Mouse (Mus musculus): Measurements from ENCODE around the gene Zfp946. TPM values are rescaled to one million over a fixed set of nuclear protein-coding genes. Genes with fewer than 3 reads are reported as not detected.
A peak's percentile ranks its signal among the peaks of the same experiment; 100 is the strongest.

The Zfp946 gene
- total RNA-seq (2014; rRNA removed) (12.9 and 16.8 TPM in 2 replicates), polyA plus RNA-seq (2015; fragmentation: Nextera tagmentation; extraction: Ambion mirVana) (23.6 and 25.8 TPM in 2 replicates)

DNA sequence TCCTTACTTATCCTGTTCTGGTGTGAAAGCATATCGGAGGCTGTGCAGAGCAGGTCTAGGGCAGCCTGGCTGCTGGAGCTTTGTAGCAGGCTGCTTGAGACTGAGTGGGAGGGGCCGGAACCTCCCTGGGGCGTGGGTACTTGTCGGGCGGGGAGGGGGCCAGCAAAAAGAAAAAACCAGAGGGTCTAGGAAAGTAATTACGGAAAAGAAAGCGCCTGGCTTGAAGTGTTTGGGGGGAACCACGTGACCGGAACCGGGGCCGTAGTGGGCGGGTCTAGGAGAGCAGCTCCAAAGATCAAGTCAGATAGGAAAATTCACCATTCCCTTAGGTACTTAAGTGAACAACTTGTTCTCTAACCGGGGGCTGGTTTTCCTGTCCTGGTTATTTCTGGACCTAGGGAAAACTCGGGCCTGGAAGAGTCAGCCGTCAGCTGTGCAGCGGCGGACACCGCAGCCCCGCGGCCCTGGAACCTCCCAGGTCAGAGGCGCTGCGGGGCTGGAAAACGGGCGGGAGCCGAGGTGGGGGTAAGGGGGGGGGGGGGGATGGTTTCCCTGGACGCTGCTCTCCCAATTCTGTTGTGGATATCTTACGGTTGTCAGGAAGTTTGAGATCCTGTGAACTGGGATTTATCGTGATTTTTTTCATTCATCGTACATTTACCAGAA, at the start of gene Zfp946:
Gene Zfp946 (plus strand): TSS at position 271 of the 666 bp plus-strand sequence.
- Histone ChIP-seq H3K9ac (replicated peaks; ENCODE audit: low read length, poor library complexity, severe bottlenecking) (peak within 1 kb of the TSS; percentile 58), H3K4me3 (ENCODE audit: low read depth, low read length) (peak within 1 kb of the TSS; percentile 63), H3K4me1 (ENCODE audit: insufficient read depth, low read length) (peaks cover 10% of the 10 kb centered on the region; the same call in 1 of the 2 replicates), H3K4me2 (ENCODE audit: low read depth, low read length, poor library complexity, severe bottlenecking) (peak within 1 kb of the TSS; percentile 62), H3K9me3 (ENCODE audit: low read length) (no peaks in the 10 kb centered on the region), H3K27ac (ENCODE audit: low read depth, low read length) (peak within 1 kb of the TSS; percentile 70), H3K27me3 (ENCODE audit: insufficient read depth, low read length) (no peaks in the 10 kb centered on the region), H3K36me3 (ENCODE audit: insufficient read depth, low read length) (no peaks in the 10 kb centered on the region)
- peak; percentile 88 for DNase-seq (ENCODE audit: low spot score)
- peak; percentile 94 for ATAC-seq (ENCODE audit: low FRiP score)
- 1% methylated on average over 23 of the region's 29 CpGs for WGBS
- no peak for TF ChIP-seq CTCF (IDR thresholded peaks at IDR 0.05)

DNA sequence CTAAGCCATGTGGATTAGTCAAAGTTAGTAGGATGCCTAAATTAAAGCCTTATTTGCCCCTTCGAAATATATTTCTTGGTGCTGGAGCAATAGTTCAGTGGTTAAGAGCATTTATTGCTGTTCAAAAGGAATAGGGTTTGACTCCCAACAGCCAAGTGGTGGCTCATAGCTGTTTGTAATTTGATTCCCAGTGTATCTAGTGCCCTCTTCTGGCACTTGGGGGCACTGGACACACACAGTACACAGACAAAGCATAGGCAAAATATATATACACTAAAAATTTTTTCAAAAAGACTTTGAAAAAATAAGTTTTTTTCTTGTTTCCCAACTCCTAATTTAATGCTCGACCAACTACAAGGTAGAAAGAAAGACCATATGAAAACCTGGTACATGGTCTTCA, 13.3 kb upstream of the Zfp946 start:
- H3K4me2 ChIP-seq (ENCODE audit: low read depth, low read length, poor library complexity, severe bottlenecking) = no peak overlapping the region
- no peak overlapping the region for H3K9ac ChIP-seq (replicated peaks; ENCODE audit: low read length, poor library complexity, severe bottlenecking)
- TF ChIP-seq CTCF (IDR thresholded peaks at IDR 0.05) = peak; percentile 51
- 80% methylated on average over 2 of the region's 2 CpGs for WGBS
- H3K27me3 ChIP-seq (ENCODE audit: insufficient read depth, low read length) = no peaks in the 10 kb centered on the region
- ATAC-seq (ENCODE audit: low FRiP score) = no peak
- H3K27ac ChIP-seq (ENCODE audit: low read depth, low read length) = no peak overlapping the region
- no peaks in the 10 kb centered on the region for H3K36me3 ChIP-seq (ENCODE audit: insufficient read depth, low read length)
- peak; percentile 5 for DNase-seq (ENCODE audit: low spot score)
- H3K4me1 ChIP-seq (ENCODE audit: insufficient read depth, low read length) = no peaks in the 10 kb centered on the region
- no peaks in the 10 kb centered on the region for H3K9me3 ChIP-seq (ENCODE audit: low read length)
- H3K4me3 ChIP-seq (ENCODE audit: low read depth, low read length) = no peak overlapping the region

DNA sequence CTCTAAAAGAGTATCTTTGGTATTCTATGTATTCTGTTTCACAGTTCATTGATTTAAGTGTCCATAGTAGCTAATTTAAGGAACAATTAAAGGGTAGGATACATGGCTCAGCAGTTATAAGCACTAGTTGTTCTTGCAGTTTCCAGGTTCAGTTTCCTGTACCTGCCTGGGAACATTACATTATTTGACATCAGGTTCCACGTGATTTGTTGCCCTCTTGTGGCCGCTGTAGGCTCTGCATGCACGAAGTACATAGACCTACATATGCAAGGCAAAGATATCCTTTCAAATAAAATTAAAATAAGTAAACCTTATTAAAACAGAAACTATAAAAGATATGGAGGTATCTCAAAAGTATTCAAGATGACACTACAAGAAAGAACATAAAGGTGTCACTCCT, 6.5 kb upstream of the Zfp946 start:
- H3K9me3 ChIP-seq (ENCODE audit: low read length) = no peaks in the 10 kb centered on the region
- H3K4me2 ChIP-seq (ENCODE audit: low read depth, low read length, poor library complexity, severe bottlenecking) = no peak overlapping the region
- H3K36me3 ChIP-seq (ENCODE audit: insufficient read depth, low read length) = no peaks in the 10 kb centered on the region
- TF ChIP-seq CTCF (IDR thresholded peaks at IDR 0.05) = peak; percentile 88
- no peak overlapping the region for H3K27ac ChIP-seq (ENCODE audit: low read depth, low read length)
- no peak overlapping the region for H3K4me3 ChIP-seq (ENCODE audit: low read depth, low read length)
- H3K9ac ChIP-seq (replicated peaks; ENCODE audit: low read length, poor library complexity, severe bottlenecking) = no peak overlapping the region
- WGBS = 2% methylated on average over 3 of the region's 3 CpGs
- ATAC-seq (ENCODE audit: low FRiP score) (0 out of 2 replicates have a peak, but pooled peaks have one; percentile 65), DNase-seq (ENCODE audit: low spot score) (peak; percentile 69)
- H3K27me3 ChIP-seq (ENCODE audit: insufficient read depth, low read length) = no peaks in the 10 kb centered on the region
- no peaks in the 10 kb centered on the region for H3K4me1 ChIP-seq (ENCODE audit: insufficient read depth, low read length)

DNA sequence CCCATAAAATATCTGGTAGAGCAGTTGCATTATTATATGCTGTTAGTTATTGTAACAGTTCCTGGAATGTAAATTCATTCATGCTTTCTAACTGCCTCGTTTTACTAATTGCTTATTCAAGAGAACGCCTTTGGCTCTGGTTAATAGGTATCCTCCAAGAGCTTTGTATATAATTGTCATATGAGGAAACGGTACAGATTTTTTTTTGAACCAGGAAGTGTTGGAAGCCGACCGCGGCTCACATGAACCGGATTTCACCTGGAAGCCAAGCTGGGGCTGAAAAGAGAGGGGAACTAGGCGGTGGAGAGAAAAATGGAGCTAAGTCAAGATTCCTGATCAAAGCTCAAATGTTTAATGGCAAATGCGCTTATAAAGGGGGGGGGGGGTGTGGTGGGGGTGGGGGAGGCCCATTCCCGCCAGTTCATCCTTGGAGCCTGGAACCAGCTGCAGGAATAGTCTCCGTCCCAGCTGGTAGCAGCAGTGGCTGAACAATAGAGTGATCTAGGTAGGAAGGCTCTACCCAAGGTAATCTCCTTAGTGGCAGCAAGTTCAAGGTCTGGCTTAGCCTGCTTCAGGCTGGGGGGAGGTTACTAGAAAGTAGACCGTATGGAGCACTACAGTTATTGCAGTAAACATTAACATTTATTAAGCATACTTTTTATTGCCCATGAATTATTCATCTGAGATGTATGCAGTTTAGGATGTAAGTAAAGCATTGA, 773 bp downstream of the Zfp946 start:
- no peak; the same call in 1 of the 2 replicates for ATAC-seq (ENCODE audit: low FRiP score)
- Histone ChIP-seq H3K27me3 (ENCODE audit: insufficient read depth, low read length) (no peaks in the 10 kb centered on the region), H3K36me3 (ENCODE audit: insufficient read depth, low read length) (no peaks in the 10 kb centered on the region), H3K27ac (ENCODE audit: low read depth, low read length) (peak overlapping the region; percentile 70; the same call in 1 of the 2 replicates), H3K4me3 (ENCODE audit: low read depth, low read length) (peak overlapping the region; percentile 63), H3K9me3 (ENCODE audit: low read length) (no peaks in the 10 kb centered on the region), H3K4me1 (ENCODE audit: insufficient read depth, low read length) (peaks cover 10% of the 10 kb centered on the region; the same call in 1 of the 2 replicates), H3K4me2 (ENCODE audit: low read depth, low read length, poor library complexity, severe bottlenecking) (peak overlapping the region; percentile 62), H3K9ac (replicated peaks; ENCODE audit: low read length, poor library complexity, severe bottlenecking) (peak overlapping the region; percentile 58)
- peak; percentile 31 for DNase-seq (ENCODE audit: low spot score)
- no peak for TF ChIP-seq CTCF (IDR thresholded peaks at IDR 0.05)
- WGBS = 2% methylated on average over 12 of the region's 12 CpGs

DNA sequence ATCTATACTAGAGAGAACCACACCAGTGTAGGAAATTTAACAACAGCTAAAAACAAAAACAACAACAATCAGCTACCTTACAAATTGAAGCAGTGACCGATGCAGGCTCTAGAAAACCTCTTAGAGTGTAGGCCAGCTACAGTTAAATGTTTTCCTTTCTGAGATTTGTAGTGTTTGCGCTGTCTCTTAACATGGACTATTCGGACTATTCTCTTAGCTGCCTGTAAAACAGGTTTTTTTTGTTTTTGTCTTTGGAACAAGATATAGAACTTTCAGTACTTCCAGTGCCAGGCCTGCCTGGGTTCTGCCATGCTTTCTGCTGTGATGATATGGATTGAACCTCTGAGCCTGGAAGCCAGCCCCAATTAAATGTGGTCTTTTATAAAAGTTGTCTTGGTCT, 23.7 kb downstream of the Zfp946 start:
- H3K27me3 ChIP-seq (ENCODE audit: insufficient read depth, low read length) = no peaks in the 10 kb centered on the region
- no peak for TF ChIP-seq CTCF (IDR thresholded peaks at IDR 0.05)
- H3K4me2 ChIP-seq (ENCODE audit: low read depth, low read length, poor library complexity, severe bottlenecking) = no peak overlapping the region
- DNase-seq (ENCODE audit: low spot score) = no peak
- H3K36me3 ChIP-seq (ENCODE audit: insufficient read depth, low read length) = peaks cover 8% of the 10 kb centered on the region
- no peak overlapping the region for H3K27ac ChIP-seq (ENCODE audit: low read depth, low read length)
- no peak for ATAC-seq (ENCODE audit: low FRiP score)
- H3K9ac ChIP-seq (replicated peaks; ENCODE audit: low read length, poor library complexity, severe bottlenecking) = no peak overlapping the region
- no peaks in the 10 kb centered on the region for H3K4me1 ChIP-seq (ENCODE audit: insufficient read depth, low read length)
- H3K9me3 ChIP-seq (ENCODE audit: low read length) = peaks cover 3% of the 10 kb centered on the region; the same call in 1 of the 2 replicates
- H3K4me3 ChIP-seq (ENCODE audit: low read depth, low read length) = no peak overlapping the region
- 97% methylated on average over 3 of the region's 3 CpGs for WGBS

DNA sequence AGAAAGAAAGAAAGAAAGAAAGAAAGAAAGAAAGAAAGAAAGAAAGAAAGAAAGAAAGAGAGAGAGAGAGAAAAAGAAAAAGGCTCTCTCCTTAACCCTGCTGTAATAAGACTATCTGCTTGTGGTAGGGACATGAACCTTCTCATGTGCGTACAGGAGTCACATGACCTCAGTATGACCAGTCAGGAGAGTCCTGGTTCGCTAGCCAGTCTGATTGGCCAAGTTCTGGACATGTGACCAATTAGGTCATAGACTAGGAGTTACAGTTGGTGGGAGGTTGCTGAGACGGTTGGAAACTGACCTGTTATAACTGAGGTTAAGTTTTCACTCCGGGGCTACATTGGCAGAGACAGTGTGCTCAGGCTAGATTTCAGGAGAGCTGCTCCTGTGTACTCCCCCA, 73.1 kb downstream of the Zfp946 start:
- WGBS = 76% methylated on average over 4 of the region's 4 CpGs

More for the DNA sequence above, 73.1 kb downstream of the Zfp946 start:
- ATAC-seq (ENCODE audit: low FRiP score) (no peak), DNase-seq (ENCODE audit: low spot score) (no peak)
- H3K4me3 ChIP-seq (ENCODE audit: low read depth, low read length) = no peak overlapping the region
- H3K27ac ChIP-seq (ENCODE audit: low read depth, low read length) = no peak overlapping the region
- no peak overlapping the region for H3K4me2 ChIP-seq (ENCODE audit: low read depth, low read length, poor library complexity, severe bottlenecking)
- no peaks in the 10 kb centered on the region for H3K27me3 ChIP-seq (ENCODE audit: insufficient read depth, low read length)
- no peaks in the 10 kb centered on the region for H3K4me1 ChIP-seq (ENCODE audit: insufficient read depth, low read length)
- no peaks in the 10 kb centered on the region for H3K36me3 ChIP-seq (ENCODE audit: insufficient read depth, low read length)
- no peak overlapping the region for H3K9ac ChIP-seq (replicated peaks; ENCODE audit: low read length, poor library complexity, severe bottlenecking)
- H3K9me3 ChIP-seq (ENCODE audit: low read length) = 0 out of 2 replicates have a peak, but pooled peaks cover 3% of the 10 kb centered on the region
- no peak for TF ChIP-seq CTCF (IDR thresholded peaks at IDR 0.05)

Other genes starting within 250 kb of the Zfp946 start
- gene Zfp994, start 198.6 kb upstream of the Zfp946 start, total RNA-seq (2014; rRNA removed) = 2.2 and 4.9 TPM in 2 replicates
- gene Zfp994, start 198.6 kb upstream of the Zfp946 start, polyA plus RNA-seq (2015; fragmentation: Nextera tagmentation; extraction: Ambion mirVana) = 1.7 and 1.8 TPM in 2 replicates
- gene CT030661.1, start 109.4 kb upstream of the Zfp946 start, total RNA-seq (2014; rRNA removed) = 6.9 and 8.1 TPM in 2 replicates
- 9.6 and 10.1 TPM in 2 replicates for gene CT030661.1, start 109.4 kb upstream of the Zfp946 start, polyA plus RNA-seq (2015; fragmentation: Nextera tagmentation; extraction: Ambion mirVana)
- 5.9 and 7.9 TPM in 2 replicates for gene Zfp944, start 62.8 kb upstream of the Zfp946 start, total RNA-seq (2014; rRNA removed)
- gene Zfp944, start 62.8 kb upstream of the Zfp946 start, polyA plus RNA-seq (2015; fragmentation: Nextera tagmentation; extraction: Ambion mirVana) = 7.6 and 8.0 TPM in 2 replicates
- gene Zfp758, start 62.8 kb upstream of the Zfp946 start, total RNA-seq (2014; rRNA removed) = 7.2 and 10.2 TPM in 2 replicates
- gene Zfp758, start 62.8 kb upstream of the Zfp946 start, polyA plus RNA-seq (2015; fragmentation: Nextera tagmentation; extraction: Ambion mirVana) = 5.8 and 7.7 TPM in 2 replicates
- gene Vmn2r111, start 149.3 kb downstream of the Zfp946 start, total RNA-seq (2014; rRNA removed) = not detected in 2 replicates
- not detected in 2 replicates for gene Vmn2r111, start 149.3 kb downstream of the Zfp946 start, polyA plus RNA-seq (2015; fragmentation: Nextera tagmentation; extraction: Ambion mirVana)
- not detected in 2 replicates for gene Vmn2r112, start 176.7 kb downstream of the Zfp946 start, total RNA-seq (2014; rRNA removed)
- not detected in 2 replicates for gene Vmn2r112, start 176.7 kb downstream of the Zfp946 start, polyA plus RNA-seq (2015; fragmentation: Nextera tagmentation; extraction: Ambion mirVana)

Data from midbrain, postnatal 0 days (tissue).